Mouse (Mus musculus): Measurements from ENCODE around the gene Slc6a21.

The Slc6a21 gene

DNA sequence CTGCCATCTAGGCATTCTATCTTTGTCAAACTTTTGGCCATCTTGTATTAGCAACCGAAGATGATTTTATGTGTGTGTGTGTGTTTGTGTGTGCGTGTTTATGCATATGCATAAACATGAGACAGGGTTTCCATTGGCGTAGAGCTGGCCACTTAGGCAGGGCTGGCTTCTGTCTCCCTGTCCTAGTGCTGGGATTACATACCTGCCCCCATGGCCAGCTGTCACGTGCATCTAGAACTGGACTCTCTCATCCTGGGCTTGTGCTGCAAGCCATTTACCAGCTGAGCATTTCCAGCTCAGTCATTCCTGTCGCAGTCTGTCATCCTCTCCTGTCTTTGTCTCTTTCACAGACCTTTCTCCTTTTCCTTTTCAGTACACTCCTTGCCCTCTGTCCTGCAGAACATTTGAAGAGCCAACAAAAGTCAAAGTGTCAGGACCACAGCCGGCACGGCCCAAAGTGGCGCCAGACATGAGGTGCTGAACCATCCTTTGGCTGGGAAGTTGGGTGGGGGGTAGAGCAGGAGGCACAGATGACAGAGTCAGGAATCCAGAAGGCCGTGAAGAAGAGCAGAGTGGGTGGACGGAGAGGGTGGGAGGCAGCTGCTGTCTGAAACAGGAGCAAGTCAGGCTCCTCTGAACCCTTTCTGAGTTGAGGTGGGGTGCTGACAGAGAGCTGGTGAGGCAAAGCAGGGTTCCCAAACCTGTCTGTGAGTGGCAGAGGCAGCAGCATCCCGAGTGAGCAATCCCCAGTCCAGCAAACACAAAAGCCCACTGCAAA, 20.1 kb upstream of the Slc6a21 start:
- DNase-seq: no peak

GRCm38 (mm10) chr7:45259281-45259680, 18.0 kb upstream of the Slc6a21 start:
- no peak for DNase-seq

DNA sequence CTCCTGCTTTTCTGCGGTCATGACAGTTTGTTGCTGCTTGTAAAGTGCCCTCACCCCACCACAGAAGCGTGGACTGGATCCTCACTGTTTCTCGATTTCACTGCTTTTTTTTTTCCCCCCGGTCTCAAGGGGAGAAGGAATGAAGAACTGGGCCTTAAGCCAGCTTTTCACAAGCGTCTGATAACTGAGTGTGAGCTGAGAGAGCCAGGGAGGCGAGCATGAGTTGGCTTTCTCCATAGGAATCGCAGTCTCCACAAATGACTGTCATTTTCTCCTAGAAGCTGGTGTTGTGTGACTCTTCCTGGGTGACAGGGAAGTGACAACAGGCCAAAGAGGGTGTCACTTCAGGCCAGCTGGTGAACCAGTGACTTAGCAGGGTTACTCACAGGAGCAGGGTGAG, 15.0 kb upstream of the Slc6a21 start:
- no peak for DNase-seq

- no peak for DNase-seq
These were observed 14.2 kb upstream of the Slc6a21 start for GRCm38 (mm10) chr7:45263006-45263607.

- DNase-seq: no peak
These were observed 13.0 kb upstream of the Slc6a21 start for GRCm38 (mm10) chr7:45264348-45264747.

DNA sequence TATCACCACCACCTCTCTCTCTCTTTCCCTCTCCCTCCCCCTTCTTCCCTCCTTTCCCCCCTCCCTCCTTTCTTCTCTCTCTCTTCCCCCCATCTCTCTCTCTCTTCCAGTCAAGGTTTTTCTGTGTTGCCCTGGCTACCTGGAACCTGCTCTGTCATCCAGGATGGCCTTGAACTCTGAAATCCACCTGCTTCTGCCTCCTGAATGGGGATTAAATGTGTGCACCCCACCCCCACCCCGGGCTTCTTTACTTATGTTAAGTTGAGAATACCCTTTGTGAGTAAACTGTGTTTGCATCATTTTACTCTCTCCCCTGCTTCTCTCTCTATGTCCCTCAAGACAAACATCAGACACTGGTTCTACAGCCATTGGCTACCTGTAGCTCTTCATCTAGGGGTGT, 11.8 kb upstream of the Slc6a21 start:
- DNase-seq: no peak

- no peak for DNase-seq
These were observed 4.4 kb upstream of the Slc6a21 start for GRCm38 (mm10) chr7:45272786-45273412.

- DNase-seq: no peak
These were observed 3.6 kb upstream of the Slc6a21 start for GRCm38 (mm10) chr7:45273672-45274071.

DNA sequence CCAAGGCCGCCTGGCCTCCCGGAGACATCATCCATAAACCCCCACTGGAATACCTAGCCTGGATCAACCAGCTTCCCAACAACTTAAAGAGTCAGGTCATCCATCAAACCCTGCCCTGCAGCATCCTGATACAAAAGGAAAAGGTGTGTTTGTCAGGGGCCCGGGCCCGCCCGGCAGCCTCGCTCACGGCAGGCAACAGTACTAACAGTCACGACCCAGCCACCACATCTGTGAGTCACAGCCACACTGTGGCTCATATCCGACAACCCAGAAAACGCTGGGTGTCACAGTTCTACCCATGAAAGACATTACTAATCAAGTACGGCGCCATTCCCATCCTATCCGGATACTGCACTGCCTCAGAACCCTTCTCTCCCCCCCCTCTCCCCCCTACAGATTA, 9.2 kb downstream of the Slc6a21 start:
- no peak for DNase-seq

DNA sequence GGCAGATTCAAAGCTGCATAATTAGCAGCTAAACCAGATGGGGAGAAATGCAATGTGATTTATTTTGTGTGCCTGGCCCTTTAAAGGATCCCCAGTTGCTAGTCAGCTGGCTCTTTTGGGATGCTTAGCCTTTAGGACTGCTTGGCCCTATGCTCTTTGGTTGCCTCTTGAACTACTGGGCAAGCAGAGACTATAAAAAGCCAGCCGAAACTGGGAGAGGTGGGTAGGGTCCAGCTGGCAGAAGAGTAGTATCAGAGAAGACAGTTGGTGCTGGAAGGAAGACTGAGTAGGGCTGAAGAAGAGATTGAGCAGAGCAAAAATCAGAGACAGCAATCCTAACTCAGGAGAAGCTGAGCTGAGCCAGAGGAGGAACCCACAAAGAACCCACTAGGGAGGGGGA, 19.3 kb downstream of the Slc6a21 start:
- peak in 1 of 2 experiments; percentile 22 for DNase-seq

DNA sequence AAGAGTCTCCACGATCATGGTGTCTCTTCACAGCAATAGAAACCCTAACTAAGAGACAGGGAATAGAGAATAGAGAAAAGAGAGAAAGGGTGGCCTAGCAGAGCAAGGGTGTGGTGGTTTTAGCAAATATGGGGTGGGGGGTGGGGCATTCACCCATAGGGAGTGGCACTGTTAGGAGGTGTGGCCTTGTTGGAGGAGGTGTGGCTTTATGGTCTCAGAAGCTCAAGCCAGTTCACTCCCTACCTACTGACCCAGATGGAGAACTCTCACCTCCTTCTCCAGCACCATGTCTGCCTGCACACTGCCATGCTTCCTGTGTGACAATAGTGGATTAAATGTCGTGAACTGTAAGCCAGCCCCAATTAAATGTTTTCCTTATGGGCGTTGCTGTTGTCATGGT, 20.2 kb downstream of the Slc6a21 start:
- peak in 1 of 2 experiments; percentile 25 for DNase-seq

DNA sequence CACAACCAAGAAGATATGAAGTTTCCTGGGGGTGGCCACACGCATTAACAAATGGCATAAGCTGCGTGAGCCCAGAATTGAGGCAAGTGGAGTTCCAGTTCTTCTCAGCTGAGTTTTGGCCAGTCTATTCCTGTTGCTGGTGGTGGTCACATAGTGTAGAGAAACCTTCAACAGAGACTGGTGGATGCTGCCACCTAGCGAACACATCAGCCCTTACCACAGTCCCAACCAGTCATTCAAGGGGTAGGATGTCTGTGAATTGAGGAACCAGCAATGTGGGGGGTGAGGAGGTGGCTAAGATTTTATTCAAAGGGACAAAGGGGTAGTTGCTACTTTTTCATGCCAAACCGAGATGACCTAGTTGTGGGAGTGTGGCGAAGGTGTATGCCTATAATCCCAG, 22.4 kb downstream of the Slc6a21 start:
- DNase-seq: peak; percentile 56 to 65

- peak; percentile 77 to 80 for DNase-seq
These were observed 23.0 kb downstream of the Slc6a21 start for GRCm38 (mm10) chr7:45300270-45300669.

GRCm38 (mm10) chr7:45302626-45303025, 25.3 kb downstream of the Slc6a21 start:
- peak in 1 of 2 experiments; percentile 21 for DNase-seq

DNA sequence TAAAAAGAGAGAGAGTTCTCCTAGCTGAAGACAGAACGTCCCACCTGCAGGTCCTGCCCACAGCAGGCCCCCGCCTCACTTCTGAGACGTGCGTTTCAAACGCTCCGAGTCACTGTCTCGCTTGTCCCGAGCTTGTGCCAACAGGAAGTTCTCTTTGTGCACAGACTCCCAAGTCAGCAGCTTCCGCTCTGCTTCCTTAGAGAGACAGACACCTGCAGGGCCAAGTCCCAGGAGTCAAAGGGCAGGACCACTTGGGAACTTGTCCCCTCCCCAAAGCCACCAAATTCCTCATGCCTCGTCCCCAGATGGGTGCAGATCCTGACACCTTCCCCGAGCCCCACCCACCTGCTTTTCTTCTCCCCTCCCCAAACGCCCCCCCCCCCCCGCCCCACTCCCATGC, 27.6 kb downstream of the Slc6a21 start:
- DNase-seq: peak in 1 of 2 experiments; percentile 31

- DNase-seq: peak; percentile 72 to 78
These were observed 28.0 kb downstream of the Slc6a21 start for GRCm38 (mm10) chr7:45305275-45305674.

GRCm38 (mm10) chr7:45308551-45309240, 31.4 kb downstream of the Slc6a21 start:
- peak; percentile 23 to 32 for DNase-seq

DNA sequence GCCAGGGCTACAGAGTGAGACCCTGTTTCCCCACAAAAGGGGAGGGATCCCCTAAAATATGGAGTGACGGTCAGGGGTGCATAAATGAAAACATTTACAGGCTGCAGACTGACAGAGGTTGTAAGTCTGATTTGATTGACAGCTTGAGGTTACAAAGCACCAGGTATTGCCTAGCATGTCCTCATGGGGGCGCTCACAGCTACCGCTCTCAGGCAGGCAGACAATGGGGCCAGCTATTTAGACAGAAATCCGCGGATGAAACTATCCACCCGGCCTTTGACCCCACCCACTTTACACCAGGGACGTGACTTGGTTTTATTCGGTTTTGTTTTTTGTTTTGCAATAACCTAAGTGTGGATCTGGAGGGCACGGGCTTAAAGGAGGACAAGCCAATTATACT, 32.1 kb downstream of the Slc6a21 start:
- DNase-seq: peak; percentile 60 to 68

- DNase-seq: no peak
These were observed 34.7 kb downstream of the Slc6a21 start for GRCm38 (mm10) chr7:45312023-45312422.

DNA sequence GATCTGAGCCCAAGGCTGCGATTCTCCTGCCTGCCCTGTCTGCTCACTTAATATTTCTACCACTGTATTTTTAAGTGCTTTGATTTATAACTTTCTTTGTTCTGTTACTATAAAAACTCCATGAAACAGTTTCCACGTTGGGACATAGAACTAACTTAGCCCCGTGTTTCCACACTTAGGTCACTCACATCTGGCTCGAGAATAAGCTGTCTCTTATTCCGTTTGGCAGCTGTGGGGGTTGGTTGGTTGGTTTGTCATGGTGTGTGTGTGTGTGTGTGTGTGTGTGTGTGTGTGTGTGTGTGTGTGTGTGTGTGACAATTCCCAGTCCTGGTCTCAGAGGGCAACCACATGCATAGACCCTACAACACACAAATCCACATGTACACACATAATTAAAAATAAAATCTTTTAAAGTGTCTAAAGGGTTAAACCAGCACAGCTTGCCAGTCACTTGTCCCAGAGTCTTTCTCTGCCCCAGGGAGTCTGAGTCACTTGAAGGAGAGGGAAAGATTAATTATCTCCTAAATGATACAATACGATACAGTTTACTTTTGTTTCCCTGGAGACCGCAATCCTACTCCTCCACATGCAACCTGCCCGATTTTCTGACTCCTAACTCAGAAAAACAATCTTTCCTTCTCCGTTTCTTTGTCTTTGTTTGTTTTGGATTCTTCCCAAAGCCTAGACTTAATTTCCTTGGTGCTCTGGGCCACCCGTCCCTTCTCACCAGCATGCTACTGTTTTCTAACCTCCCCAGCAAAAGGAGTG, 35.6 kb downstream of the Slc6a21 start:
- DNase-seq: no peak

- no peak for DNase-seq
These were observed 36.2 kb downstream of the Slc6a21 start for GRCm38 (mm10) chr7:45313495-45313894.

- DNase-seq: peak; percentile 59 to 81
These were observed 37.9 kb downstream of the Slc6a21 start for GRCm38 (mm10) chr7:45315182-45315701.
